Mouse (Mus musculus) C2C12 (cell line): ENCODE measurements around the gene Kncn.

Source experiments
- CEBPB ChIP-seq: IDR thresholded peaks from one replicate; pipeline ENCODE4 v1.6.1; 2011; ENCODE audit warnings: low read depth, mild to moderate bottlenecking, control low read depth, moderate library complexity
- CTCF ChIP-seq: IDR thresholded peaks from one replicate; pipeline ENCODE4 v1.5.1; 2011; ENCODE audit not compliant: control insufficient read depth, insufficient read depth, insufficient read length
- FOSL1 ChIP-seq: IDR thresholded peaks from one replicate; pipeline ENCODE4 v1.8.0; 2011; ENCODE audit warnings: mild to moderate bottlenecking, low read length; ENCODE audit not compliant: poor library complexity, insufficient read depth, severe bottlenecking
- MAX ChIP-seq: IDR thresholded peaks from one replicate; pipeline ENCODE4 v1.6.1; 2011; ENCODE audit warnings: mild to moderate bottlenecking, control low read depth
- MYOG ChIP-seq: IDR thresholded peaks from one replicate; pipeline ENCODE4 v1.6.1; 2011; ENCODE audit not compliant: control insufficient read depth, insufficient read length; ENCODE audit errors: extremely low read depth
- USF1 ChIP-seq: IDR thresholded peaks from one replicate; pipeline ENCODE4 v1.6.1; 2011; ENCODE audit warnings: low read depth, mild to moderate bottlenecking, control low read depth, moderate library complexity

DNA sequence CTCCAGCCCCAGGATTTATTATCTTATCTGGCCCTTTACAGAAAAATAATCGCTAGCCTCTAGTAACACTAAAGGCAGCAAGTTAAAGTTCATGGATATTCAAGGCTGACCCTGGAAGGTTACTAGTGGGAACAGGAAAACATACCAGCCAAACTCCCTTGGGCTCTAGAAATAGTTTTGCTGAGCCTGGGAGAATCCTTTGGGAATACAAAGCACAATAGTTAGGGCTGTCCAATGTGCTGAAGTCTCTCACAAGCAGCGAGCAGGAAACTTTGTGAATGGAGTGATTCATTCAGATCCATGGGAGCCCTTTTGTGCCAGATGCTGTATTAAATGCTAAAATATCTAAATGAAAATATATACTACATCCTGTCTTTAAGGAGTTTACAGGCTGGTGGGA lies 37.5 kb upstream of the Kncn start:
- TF ChIP-seq CTCF (no peak), CEBPB (no peak), MAX (no peak), MYOG (no peak), USF1 (no peak), FOSL1 (no peak)
